Mouse (Mus musculus) regulatory T cell (primary cell): ENCODE results near the gene Glce.

ENCODE experiments used
- in situ Hi-C: fragments of 300-600 bp; cut with MboI, MseI; formaldehyde crosslinking; loops from one replicate; pipeline ENCODE4 v1.15.1; 2025; ENCODE audit warnings: high pct_unique_total_duplicates

Glce gene

GRCm38 (mm10) chr9:62122508-62123215, at the start of gene Glce:
Gene Glce, minus strand, starts transcription at chr9:62122655.
- in situ Hi-C loops = no loop called here

DNA sequence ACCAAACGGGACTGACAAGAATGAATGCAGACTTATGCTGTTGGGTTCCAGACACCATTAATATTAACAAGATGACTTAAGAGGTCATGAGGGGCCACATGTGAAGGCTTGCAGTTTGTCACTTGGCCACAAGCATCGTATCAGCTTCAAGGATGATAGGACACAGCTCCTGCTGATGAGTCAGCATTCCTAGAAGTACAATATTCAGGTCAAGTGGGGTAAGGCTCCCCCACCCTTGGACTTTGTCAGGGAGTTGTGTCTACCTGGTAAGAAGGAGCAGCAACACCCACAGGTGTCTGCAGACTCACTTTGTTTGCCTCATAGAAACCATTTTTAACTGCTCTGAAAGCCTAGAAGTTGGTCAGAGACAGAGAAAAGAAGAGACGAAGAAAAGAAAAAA, 49.8 kb upstream of the Glce start:
- in situ Hi-C loops = no loop called here

DNA sequence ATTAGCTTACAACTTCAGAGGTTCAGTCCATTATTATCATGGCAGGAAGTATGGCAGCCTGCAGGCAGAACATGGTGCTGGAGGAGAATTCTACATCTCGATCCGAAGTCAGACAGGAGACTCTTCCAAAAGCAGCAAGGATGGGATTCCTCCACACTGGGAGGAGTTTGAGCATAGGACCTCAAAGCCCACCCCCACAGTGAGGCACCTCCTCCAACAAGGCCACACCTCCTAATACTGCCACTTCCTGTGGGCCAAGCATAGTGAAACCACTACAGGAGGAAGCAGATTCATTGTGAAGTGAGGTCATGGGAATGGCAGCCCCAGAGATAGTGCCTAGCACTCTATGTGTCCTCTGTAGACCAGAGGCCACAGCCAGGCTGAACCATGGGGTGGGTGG, 48.5 kb upstream of the Glce start:
- in situ Hi-C loops = no loop called here

GRCm38 (mm10) chr9:62166621-62167020, 44.2 kb upstream of the Glce start:
- in situ Hi-C loops = no loop called here

- in situ Hi-C loops = no loop called here
Observed at GRCm38 (mm10) chr9:62166186-62166585, 43.7 kb upstream of the Glce start.

- in situ Hi-C loops = no loop called here
Observed at GRCm38 (mm10) chr9:62162889-62163291, 40.4 kb upstream of the Glce start.

GRCm38 (mm10) chr9:62160788-62161187, 38.3 kb upstream of the Glce start:
- in situ Hi-C loops = no loop called here

DNA sequence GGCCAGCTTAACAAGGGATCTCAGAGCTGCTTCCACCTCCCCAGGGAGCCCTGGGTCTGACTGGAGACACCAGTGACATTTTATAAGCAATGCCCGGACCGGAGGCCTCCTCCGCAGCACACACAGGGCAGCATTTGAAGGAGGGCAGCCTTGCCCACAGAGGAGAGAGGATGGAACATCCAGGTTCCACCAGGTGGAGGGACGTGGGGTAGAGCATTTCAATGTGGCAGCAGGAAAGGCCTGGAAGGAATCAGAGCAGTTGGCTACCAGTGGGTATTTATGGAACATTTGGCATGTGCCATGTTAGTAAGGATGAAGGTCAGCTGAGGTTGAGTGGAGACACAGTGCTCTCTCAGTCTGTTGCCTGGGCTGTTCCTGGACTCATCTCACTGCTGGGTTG, 36.3 kb upstream of the Glce start:
- in situ Hi-C loops = no loop called here

GRCm38 (mm10) chr9:62155821-62156220, 33.4 kb upstream of the Glce start:
- in situ Hi-C loops = no loop called here

DNA sequence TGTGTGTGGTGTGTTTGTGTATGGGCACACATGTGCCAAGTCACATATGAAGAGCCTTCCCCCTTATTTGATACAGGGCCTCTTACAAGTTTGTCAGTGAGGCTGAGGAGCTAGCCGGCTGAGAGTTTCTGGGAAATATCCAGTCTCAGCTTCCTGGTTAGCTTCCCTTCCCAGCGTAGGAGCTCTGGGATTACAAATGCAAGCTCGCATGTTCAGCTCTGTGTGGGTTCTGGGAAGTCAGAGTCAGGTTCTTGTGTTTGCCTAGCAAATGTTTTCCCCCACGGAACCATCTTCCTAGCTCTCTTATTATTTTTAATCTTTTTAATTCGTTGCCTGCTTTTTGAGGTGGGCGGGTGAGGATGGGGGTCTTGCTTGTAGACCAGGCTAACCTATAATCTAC, 32.9 kb upstream of the Glce start:
- in situ Hi-C loops = no loop called here

DNA sequence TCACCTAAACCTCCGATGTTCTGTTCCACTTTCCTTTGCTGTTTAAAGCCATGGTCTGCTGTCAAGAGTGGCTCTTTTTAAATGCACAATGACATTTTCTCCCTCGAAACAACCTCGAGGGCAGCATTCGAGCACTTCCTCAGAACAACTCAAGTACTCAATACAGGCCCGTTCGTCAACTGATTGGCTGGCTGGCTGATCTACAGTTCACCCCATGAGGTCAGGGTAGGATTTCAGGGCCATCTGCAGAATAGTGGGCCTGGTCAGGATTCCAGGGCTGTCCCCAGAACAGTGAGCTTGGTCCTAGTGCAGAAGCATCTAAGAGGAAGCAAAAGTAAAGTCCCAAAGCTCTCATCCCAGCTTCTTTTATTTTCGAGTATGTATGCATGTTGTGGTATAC, 32.5 kb upstream of the Glce start:
- in situ Hi-C loops = no loop called here

DNA sequence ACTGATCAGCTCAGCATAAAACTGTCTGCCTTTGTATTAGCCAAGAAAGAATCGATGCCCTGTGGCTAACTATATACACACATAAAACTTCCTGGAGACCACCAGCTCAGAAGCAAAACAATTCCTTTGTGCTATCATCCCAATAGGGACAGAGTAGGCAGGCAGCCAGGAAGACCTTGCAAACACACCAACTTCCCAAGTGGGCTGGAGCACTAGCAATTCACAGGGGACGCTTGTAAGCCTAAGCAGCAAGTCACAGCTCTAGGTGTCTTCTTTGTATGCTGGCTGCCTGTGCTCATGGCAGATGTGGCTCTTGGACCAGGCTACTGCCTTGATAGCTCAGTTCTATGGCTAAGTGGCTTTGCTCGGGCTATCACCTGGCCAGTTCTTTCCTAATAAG, 32.1 kb upstream of the Glce start:
- in situ Hi-C loops = no loop called here

GRCm38 (mm10) chr9:62153263-62153662, 30.8 kb upstream of the Glce start:
- in situ Hi-C loops = no loop called here

DNA sequence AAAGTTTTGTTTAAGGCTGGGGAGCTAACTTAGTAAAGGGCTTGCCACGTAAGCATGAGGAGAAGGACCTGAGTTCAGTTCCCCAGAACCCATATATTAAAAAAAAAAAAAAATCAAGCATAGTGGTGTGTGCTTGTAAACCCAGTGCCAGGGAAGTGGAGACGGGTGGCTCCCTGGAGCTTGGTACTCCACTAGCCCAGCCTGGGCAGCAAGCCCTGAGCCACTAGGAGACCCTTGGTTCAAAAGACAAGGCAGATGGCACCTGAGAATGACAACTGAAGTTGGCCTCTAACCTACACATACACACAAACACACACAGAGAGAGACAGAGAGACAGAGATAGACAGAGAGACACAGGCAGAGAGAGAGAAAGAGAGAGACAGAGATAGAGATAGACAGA, 30.1 kb upstream of the Glce start:
- in situ Hi-C loops = no loop called here

- in situ Hi-C loops = no loop called here
Observed at GRCm38 (mm10) chr9:62145198-62145597, 22.7 kb upstream of the Glce start.

DNA sequence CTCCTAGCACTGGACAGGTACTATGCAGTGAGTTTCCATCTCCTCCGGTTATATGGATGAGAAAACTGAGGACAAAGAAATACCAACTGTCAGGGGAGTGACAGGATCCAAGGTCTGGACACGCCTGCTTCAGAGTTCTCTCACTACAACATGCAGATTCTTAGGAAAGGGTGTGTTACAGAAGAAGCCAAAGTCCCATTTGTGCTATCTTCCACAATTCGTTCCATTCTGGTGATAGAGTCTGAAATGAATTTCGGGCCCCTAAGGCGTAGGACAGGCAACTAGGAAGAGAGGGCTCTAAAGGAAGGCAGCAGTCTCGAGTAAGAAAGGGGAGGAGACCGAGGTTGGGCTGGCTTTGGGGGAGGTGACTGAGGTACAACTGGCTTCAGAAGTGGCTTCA, 21.0 kb upstream of the Glce start:
- in situ Hi-C loops = no loop called here

DNA sequence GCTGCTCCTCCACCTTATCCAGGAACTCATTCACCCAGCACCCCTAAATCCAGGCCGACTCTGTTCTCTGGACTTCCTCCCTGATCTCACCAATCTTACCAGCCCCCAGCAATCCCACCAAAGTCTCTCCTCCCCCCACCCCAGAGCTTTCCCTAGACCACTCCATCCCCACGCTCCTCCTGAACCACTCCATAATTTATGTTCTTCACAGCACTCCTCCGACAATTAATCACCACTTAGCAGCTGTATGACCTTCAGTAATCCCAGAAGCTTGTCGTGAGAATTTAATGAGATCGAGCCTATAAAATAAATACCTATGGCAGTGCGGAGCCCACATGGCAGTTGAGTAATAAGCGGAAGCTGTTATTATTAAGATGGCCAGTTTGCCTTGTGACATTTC, 16.6 kb upstream of the Glce start:
- in situ Hi-C loops = no loop called here

DNA sequence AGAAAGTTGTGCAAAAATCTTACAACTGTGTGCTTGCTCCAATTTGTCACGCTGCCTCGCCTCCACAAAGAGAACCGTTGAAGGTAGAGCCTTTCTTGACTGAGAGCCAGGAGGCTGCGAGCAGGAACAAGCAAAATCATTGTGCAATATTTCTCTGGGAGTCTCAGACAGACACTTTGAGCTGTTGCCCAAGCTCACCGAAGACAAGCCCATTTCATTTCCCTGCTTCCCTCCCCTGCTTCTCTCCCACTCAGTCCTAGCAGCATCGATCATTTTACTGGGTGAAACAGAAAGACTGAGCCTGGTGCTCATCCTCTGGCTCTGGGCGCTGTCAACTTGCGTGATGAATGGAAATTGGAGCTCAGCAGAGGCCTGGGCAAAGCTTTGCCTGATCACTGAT, 14.8 kb upstream of the Glce start:
- in situ Hi-C loops = no loop called here

- in situ Hi-C loops = no loop called here
Observed at GRCm38 (mm10) chr9:62132005-62132782, 9.7 kb upstream of the Glce start.

- in situ Hi-C loops = no loop called here
Observed at GRCm38 (mm10) chr9:62130746-62131145, 8.3 kb upstream of the Glce start.

GRCm38 (mm10) chr9:62128056-62128455, 5.6 kb upstream of the Glce start:
- in situ Hi-C loops = no loop called here

DNA sequence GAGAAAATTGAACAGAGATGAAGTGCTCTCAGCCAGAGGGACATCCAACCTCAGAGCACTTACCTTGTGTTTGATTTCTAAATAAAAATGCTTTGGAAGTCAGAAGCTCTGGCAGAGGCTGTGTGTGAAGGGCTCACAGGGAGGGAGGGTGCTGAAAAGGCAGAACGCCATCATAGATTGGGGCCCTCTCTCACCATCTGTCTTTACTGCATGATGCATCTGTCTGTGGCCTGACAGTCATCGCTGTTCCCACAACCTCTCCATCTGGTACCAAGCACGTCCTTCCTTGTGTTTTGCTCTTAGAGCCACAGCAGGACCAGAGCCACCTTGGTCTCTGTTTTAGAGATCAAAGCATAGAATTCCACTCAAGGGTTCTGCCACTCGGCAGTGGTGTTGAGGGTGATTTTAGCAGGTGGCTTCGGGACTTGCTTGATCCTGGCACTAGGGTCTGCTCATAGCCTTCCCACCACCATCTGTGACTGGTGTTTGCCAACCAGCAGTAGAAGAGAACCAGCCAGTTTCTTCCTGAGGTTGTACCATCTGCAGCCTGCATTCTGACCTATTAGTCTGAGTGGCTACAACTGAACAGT, 3.6 kb upstream of the Glce start:
- in situ Hi-C loops = no loop called here

DNA sequence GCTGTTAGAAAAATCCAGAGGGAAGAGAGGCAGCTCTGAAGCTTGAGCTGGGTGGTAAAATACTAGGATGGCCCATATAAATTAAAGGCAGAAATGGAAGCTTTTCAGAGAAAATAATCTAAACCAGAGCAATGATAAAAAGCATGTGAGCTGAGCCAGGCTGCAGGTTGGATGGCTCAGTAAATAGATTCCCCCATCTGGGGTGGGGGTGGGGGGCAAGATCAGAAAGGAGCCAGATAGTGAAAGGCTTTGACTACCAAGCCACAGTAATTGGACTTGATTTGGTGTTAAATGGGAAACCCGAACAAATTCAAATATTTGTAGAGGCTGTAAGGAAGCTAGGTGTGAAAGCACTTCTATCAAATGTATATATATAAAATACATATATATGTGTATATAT, 1.8 kb upstream of the Glce start:
- in situ Hi-C loops = no loop called here
